Mouse (Mus musculus) large intestine, adult 2 months (tissue): ENCODE results near the gene Rbm20. TPM values are rescaled to one million over a fixed set of nuclear protein-coding genes. Genes with fewer than 3 reads are reported as not detected.
A peak's percentile ranks its signal among the peaks of the same experiment; 100 is the strongest.
"Not testable (repeated sequence)": the region's sequence is repeated elsewhere in the genome, so short reads cannot be mapped to it uniquely, and the experiment has no call there.

Experiments
- DNase-seq: peaks from one replicate; pipeline ENCODE4 v3.0.0-alpha.2; 2012; ENCODE audit warnings: low read depth, low spot score
- WGBS: fragments of 180-500 bp; shearing (Covaris S2); methylation state at CpG from one replicate; pipeline ENCODE4 v1.1.7; 2018; 5-methylcytosine and 5-hydroxymethylcytosine counted together
- polyA plus RNA-seq: library from polyadenylated mRNA; depleted of rRNA; stranded (reverse); fragments of >200 nt; gene quantifications from 2 replicates; pipeline ENCODE4 v1.2.3, GENCODE M21; 2012; rRNA removed

Gene Rbm20
- 0.62 and 0.88 TPM in 2 replicates for polyA plus RNA-seq

DNA sequence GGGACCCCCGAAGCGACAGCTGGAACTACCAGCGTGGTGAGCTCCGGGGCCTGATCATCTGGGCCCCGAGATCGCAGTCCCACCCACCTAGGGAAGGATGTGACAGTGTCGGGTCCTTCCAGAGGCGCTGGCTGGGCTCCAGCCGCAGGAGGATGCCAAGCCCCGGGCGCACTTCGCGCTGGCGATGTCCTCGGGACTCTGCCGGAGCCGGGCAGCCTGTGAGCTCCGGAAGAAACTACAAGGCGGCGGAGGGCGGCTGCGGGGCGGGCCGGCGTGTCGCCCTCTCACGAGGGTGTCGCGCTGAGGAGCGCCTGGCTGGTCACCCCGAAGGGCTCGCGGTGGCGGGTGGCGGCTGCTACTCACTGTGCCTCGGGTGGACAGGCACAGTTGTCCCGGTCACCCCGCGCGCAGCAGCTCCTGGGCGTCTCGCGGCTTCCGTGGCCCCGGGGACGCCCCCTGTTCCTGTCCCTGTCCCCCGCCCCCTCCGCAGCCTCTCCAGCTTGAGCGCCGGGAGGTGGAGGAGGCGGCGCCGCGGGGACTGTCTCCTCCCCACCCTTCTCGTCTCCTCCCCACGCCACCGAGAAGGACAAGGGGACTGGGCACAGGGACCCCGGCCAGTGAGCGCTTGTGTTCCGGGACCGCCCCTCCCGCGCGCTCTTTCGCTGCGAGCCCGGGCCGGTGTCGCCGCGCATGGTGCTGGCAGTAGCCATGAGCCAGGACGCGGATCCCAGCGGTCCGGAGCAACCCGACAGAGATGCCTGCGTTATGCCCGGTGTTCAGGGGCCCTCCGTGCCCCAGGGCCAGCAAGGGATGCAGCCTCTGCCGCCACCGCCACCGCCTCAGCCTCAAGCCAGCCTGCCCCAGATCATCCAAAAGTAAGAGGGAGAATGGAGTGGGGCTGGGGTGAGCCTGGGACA, at the start of gene Rbm20:
TSS of gene Rbm20 (plus strand) at position 589 of the 917 bp plus-strand sequence.
- under 1% methylated on average over 80 of the region's 82 CpGs for WGBS
- DNase-seq = no peak

DNA sequence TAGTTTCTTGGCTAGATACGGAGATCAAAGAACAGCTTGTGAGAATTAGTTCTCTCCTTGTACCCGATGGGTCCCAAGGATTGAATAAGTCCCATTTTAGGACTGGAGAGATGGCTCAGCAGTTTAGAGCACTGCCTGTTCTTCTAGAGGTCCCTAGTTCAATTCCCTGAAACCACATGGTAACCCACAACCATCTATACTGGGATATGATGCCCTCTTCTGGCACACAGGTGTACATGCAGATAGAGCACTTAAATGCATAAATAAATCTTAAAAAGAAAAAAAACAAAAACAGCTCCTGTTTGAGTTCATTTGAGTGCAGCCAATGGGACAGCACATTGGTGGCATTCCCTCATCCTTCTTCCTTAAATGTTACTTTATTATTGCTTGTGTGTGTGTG, 39.1 kb upstream of the Rbm20 start:
- 91% methylated on average over 2 of the region's 2 CpGs for WGBS

DNA sequence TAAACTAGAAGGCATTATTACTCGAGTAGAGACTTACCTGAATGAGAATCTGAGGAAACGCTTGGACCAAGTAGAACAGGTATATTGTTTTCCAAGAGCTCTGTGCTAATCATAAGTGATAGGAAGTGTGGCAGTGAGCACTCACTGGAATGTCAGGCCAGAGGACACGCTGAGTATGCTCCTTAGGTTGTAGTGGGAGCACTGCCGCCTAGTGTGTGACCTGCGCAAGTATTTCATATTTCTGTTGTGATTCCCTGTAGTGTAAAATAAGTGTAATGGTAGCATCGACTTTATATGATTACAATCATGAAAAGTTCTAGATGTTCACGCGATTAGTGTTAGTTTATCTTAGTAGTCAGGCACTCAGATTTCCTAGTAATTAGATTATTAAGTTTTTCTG, 38.4 kb upstream of the Rbm20 start:
- 89% methylated on average over 8 of the region's 8 CpGs for WGBS
- DNase-seq = no peak

More for the DNA sequence above, 39.1 kb upstream of the Rbm20 start:
- DNase-seq = no peak

DNA sequence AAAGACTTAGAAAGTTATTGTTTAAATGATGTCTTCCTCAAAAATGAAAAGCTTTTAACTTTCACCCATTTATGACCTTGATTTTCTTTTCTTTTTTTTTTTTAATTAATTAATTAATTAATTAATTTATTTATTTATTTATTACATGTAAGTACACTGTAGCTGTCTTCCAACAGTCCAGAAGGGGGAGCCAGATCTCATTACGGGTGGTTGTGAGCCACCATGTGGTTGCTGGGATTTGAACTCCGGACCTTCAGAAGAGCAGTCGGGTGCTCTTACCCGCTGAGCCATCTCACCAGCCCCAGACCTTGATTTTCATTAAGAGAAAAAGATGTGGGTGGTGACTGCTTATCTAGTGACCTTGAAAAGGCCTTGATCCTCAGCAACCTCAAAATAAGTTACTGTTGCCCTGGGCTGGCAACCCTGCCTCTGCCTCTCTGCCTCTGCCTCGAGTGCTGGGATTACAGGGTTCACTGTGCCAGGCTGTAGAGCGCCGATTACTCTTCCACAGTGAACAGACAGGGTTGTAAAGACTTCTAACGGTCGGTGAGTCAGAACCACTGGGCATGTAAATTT, 33.0 kb upstream of the Rbm20 start:
- no peak for DNase-seq
- 73% methylated on average over 9 of the region's 9 CpGs for WGBS

DNA sequence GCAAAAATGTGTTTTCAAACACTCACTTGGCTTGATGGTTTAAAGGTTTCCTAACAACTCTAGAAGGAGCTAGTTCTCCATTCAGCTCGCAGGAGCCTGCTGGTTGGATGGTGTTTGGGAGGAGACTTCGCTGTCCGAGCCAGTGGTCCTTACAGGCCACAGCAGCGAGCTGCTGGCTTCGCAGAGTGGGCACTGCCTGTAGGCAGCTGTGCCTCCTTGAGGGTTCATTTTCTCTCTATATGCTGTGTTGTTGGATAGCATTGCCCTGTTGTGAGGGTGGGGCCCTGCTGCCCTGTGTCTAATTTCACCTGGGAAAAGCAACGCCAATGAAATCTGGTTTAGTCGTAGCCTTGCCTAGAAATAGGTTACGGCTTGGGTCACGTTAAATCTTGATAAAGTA, 29.8 kb upstream of the Rbm20 start:
- DNase-seq = no peak
- 82% methylated on average over 9 of the region's 9 CpGs for WGBS

DNA sequence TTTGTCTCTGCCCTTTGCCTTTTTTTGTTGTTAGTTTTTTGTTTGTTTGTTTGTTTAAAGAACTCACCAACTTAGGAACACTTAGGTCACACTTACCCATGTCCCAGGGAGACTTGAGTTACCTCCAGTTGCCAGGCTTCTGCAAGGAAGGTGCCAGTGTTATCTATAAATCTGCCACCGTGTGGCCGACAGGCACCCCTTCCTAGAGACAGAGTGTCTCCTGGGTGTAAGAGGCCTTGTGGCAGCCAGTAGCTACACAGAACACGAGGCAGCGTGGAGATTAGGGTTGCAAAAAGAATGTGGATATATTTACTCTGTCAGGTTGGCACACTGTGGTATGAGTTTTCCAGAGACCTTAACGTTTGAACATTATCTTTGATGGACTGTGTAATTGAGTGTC, 29.1 kb upstream of the Rbm20 start:
- WGBS = 20% methylated on average over 5 of the region's 5 CpGs
- DNase-seq = no peak

DNA sequence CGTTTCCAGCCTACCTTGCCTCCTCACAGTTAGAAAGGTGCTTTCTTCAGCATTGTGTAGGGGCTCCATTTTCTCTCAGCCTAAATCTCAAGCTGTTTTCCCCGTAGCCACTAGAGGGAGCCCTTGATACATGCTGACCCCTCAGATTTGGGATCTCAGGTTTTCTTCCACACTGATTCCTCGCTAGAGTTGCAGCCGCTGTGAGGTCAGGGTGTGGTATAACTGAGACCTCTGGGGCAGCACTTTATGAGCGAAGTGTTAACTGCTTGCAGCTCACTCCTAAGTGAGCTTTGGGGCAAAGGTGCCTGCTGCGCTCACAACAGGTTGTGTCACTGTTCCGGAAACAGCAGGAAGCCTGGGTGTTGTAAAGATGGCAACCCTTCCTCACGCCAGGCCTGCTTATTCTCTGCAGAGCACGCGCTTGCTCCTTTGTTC, 28.3 kb upstream of the Rbm20 start:
- peak; percentile 76 for DNase-seq
- 13% methylated on average over 10 of the region's 10 CpGs for WGBS

DNA sequence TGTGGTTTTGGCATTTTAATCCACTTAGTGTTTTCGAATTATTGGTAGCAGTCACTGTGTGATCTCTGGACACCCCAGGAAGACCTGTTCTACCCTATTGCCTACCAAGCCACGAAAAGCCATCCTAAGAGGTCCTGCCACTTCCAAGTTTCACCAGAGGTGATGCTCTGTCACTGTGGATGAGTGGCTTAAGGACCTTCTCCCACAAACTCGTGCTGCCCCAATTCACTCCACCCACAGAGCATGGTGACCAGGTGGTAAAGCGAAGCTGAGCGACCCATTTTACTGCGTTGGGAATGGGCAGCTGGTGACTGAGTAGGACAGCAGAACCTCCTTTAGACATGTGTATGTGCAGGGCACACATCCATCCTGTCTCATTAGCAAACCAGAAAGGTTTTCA, 27.7 kb upstream of the Rbm20 start:
- 35% methylated on average over 6 of the region's 6 CpGs for WGBS
- DNase-seq = peak; percentile 19

DNA sequence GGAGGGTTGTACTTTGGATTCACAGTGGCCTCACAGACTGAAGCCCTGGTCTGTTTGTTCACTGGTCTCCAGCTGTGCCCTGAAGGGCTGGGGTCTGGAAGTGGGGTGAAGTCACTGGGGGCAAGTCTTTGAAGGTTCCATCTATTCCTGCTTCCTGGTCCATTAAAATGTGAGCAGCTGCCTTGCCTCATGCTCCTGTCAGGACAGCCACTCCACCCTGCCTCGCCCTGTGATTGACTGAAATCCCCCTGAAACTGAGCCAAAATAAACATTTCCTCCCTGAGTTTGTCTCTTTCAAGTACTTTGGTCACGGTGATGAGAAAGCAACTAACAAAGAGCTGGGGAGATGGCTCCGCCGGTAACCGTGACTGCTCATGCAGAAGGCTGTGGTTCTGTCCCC, 27.3 kb upstream of the Rbm20 start:
- 8% methylated on average over 5 of the region's 5 CpGs for WGBS
- peak; percentile 91 for DNase-seq

DNA sequence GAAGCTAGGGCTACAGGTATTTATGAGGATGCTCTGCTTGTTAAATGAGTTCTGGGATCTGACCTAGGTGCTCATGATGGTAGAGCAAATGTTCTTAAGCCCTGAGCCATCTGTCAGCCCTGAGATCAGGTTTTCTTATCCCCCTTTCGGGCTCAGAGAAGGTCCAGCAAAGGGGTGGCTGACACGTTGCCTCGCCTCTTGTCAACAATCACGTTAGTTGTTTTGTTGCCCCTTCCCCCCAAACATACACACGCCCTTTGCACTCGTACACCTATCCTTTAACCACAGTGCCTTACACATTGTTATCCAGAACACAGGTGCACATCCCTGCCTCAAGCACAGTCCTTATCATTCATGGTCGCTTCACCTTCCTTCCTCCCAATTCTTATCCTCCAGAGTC, 26.2 kb upstream of the Rbm20 start:
- WGBS = 67% methylated on average over 7 of the region's 7 CpGs
- DNase-seq = no peak

DNA sequence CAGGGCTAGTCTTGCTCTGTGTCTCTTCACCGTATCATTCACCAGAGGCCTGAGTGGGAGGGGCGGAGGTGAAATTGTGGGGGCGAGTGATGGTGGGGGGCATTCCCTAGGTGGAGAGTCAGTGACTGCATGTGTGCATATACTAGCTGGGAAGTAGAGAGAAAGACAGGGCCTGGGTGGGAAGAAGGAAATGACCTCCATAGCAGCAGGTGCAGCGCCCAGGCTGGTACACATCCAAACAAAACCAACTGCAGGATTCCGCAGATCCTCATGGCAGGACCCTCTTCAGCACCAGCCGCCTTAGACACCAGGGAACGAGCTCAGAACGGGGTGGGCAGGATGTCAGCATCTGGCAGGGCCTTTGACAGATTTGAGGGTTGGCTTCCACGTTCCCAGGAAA, 24.8 kb upstream of the Rbm20 start:
- WGBS = 76% methylated on average over 9 of the region's 9 CpGs

DNA sequence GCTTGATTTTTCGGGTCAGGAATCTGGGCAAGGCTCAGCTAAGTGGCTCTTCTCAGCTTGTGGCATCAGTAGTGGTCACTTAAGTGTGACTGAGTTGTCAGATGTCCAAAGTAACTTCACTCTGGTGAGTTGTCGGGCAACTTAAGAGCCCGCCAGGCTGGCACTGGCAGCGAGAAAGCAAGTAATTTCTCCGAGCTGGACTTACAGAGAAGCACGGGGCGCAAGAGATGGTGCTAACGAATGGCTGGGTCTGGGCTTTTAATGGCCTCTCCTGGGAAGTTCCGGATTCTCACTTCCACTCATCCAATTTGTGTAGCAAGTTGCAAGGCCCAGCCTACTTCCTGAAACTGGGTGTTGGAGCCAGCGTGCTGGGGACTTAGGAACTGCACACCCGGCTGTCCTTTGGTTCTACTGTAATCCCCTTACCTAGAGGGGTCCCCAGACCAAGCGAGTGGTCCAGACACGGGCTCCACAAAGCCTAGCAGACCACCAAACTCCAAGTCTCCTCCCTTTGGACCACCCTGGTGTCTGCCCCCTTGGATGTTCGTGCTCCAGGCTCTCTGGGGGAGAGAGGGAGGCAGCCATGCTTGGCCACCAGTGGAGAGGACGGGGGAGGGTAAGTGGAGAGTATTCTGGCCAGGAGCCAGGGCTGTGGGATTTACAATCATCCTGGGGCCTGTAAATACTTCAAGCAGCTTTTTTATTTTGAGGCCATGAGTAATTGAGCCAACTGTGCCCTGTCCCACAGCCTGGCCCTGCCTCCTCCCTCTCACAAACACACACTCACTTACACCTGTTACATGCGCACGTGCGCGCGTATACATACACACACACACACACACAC, 23.3 kb upstream of the Rbm20 start:
- peak; percentile 42 for DNase-seq
- WGBS = 44% methylated on average over 20 of the region's 20 CpGs

More for the DNA sequence above, 24.8 kb upstream of the Rbm20 start:
- no peak for DNase-seq

DNA sequence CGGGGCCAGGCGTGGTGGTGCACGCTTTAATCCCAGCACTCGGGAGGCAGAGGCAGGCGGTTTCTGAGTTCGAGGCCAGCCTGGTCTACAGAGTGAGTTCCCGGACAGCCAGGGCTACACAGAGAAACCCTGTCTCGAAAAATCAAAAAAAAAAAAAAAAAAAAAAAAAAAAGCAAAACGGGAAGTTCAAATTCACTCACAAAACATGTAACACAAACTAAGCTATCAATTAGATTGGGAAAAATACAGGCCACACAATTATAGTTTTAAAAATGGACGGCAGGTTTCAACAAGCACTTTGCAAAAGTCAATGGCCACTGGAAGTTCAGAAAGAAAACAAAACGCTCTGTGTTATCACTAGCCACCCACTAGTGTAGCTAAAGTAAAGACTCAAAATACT, 20.7 kb upstream of the Rbm20 start:
- WGBS = 87% methylated on average over 11 of the region's 11 CpGs

DNA sequence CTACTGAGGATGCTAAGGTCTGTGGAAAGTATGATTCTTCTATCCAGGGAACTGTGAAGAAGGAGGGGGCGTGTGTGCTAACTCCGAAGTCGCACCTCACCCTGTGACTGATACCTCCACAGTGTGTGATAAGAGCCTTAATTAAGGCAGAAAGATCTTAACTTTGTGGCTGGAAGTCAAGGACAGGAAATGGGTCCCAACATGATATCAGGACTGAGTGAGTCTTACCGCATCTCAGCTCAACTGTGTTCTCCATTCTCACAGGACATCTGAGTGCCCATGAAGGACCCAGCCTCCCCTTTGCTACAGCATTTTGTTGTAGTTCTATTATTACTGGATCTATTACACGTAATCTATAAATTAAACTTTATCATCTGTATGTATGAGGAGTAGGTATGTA, 19.7 kb upstream of the Rbm20 start:
- no peak for DNase-seq
- WGBS = 72% methylated on average over 5 of the region's 5 CpGs

More for the DNA sequence above, 20.7 kb upstream of the Rbm20 start:
- not testable (repeated sequence) for DNase-seq

DNA sequence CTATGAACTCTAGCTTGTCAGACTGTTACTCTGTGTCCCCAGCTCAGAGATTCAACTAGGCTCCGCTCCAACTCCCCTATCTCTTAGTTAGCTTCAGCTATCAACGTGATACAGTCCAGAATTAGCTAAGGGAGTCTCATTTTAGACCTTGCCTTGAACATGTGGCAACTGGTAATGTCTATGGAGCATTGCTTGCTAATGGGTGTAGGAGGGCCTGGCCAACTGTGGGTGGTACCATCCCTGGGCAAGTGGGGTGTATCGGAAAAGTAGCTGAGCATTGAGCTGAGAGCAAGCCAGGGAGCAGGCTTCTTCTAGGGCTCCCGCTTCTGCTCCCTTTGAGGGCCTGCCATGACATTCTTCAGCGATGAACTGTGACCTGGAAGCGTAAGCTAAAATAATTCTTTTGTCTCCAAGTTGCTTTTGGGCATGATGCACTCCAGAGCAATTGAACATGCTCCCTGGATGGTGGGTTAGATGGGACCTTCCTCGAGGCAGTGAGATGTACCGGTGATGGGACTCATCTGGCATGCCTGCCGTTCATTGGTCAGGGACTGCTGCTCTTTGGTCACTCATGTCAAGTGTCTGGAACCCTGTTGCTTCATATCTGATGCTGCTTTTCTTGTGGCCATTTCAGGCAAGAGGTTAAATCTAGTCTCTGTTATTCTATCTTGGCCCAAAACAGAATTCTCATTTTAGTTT, 16.2 kb upstream of the Rbm20 start:
- 85% methylated on average over 9 of the region's 9 CpGs for WGBS
- DNase-seq = no peak

DNA sequence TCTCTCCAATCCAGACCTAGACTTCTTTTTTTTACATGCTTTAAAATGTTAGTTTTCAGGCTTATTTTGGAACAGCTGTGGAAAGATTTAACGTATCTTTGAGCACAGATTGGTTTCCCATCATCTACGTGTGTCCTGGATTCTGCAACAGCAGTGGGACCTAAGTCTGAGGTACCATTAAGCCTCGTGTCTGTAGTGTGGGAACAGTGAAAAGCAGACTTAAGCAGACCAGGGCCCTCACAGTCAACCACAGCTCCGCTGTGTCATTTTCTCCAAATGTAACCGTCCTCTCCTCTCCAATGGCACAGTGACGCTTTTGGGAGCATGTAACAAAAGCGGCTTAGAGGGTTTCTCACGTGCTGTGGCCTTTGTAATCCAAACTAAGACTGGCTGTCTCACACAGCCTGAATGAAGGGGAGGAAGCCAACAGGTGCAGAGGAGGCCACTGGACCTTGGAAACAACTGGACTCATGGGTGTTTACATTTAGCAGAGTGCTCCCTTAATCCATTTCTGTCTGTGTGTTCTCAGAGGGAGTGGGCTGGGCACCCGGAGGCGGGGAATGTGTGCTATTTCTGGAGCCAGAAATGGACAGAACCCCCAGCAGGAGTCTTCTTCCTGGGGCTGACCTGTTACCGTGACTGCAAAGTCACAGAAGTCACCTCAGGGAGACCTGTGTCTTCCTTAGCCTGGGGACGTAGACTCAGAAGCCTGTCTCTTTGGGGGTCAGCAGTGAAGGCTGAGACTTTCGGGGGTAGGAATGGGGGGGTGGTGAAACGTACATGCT, 15.0 kb upstream of the Rbm20 start:
- no peak for DNase-seq
- WGBS = 60% methylated on average over 14 of the region's 14 CpGs

DNA sequence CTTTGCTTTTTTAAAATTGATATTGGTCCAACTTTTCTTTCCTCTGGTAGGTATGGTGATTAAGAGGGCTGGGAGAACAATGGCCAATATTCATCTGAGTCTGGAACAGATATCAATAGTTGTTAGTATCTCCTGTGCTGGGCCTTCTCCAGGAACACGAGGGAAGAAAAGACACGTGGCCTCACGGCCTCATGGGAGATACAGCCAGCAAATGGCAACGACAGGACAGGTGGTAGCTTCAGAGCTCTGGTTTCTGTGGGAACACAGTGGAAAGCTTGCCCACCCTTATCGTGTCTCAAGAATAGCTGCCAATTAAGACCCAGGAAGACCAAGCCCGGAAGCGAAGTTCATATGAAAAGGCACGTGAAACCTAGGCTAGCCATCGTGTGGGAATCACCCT, 12.3 kb upstream of the Rbm20 start:
- 88% methylated on average over 9 of the region's 9 CpGs for WGBS
- no peak for DNase-seq

DNA sequence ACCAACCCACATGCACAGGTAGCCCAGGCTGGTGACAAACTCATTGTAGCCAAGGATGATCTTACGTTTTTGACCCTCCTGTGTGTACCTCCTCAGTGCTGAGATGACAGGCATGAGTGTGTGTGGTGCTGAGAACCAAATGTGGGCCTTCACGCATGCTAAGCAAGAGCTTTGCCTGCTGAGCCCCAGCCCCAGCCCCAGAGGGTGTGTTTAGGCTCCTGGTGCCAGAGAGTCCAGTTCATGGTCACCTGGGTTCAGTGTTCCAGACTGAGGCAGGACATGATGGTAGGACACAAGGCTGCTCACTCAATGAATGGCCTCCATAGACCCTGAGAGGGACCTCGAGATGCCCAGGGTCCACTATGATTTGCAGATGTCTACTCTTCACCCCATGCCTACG, 11.7 kb upstream of the Rbm20 start:
- 91% methylated on average over 4 of the region's 4 CpGs for WGBS
- DNase-seq = no peak

DNA sequence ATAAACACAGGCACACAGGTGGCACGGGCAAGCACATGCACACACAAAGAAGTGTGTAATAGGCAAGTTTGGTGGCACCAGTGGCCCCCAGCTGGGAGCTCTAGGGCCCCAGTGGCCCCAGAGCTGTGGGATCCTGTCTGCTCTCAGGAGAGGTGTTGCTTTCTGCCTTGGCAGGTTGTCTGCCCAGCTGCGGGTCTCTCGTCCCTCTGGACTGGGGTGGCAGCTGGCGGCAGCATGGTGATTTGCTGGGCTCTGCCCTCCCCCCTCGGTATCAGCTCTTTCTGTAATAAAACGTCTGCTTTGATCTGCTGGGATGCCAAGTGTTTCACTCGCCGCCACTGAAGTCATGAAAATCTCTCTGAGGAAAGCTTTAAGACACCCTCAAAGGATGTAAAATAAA, 10.4 kb upstream of the Rbm20 start:
- no peak for DNase-seq
- 14% methylated on average over 8 of the region's 8 CpGs for WGBS
